ENCODE assay signal across 17 mouse cellular contexts in genomic region chr14:24745730-24746129, GRCm38 (mm10).
A peak's percentile ranks its signal among the peaks of the same experiment; 100 is the strongest.
DNase-seq lines count a peak whose midpoint lies in the region; ATAC-seq and TF ChIP-seq lines count a peak whose summit lies in the region.
"Had no signal": no experiment of that assay in that cellular context is flagged by ENCODE, and none has a peak within 500 bp of the region (broad histone marks: within the 10 kb centered on the region; RNA-seq: fewer than 3 reads in every experiment).

No protein-coding gene starts in this region.

- no peaks in the 10 kb centered on the region for H3K36me3 ChIP-seq in heart, embryonic 15.5 days
- H3K36me3 ChIP-seq: forebrain, embryonic 10.5 days; hindbrain, embryonic 13.5 days; intestine, embryonic 15.5 days; limb, embryonic 10.5 days had no signal

- peak; percentile 51 to 55 for DNase-seq in cerebellum, postnatal 10 days
- no peak for DNase-seq in cerebellum, postnatal 25 days
- peak; percentile 19 to 36 for DNase-seq in lung, adult 18-20 months
- no peak for DNase-seq in lung, adult 2 months
- DNase-seq in lung, postnatal 36 days: peak; percentile 61
- DNase-seq in thymus, postnatal 25 days: no peak
- DNase-seq in layer of hippocampus, adult 9-10 months (ENCODE audit: low spot score): no peak
- DNase-seq: cerebellum, adult 11-12 months; kidney, postnatal 10 days; right cerebral cortex, postnatal 14 days; thymus, postnatal 4 days had no signal

- H3K4me3 ChIP-seq in lung, adult 2 months (replicated peaks; ENCODE audit: extremely low read depth, low read depth, low read length): no peak overlapping the region
- H3K4me3 ChIP-seq in heart, embryonic 15.5 days: no peak overlapping the region
- H3K4me3 ChIP-seq: forebrain, embryonic 10.5 days; hindbrain, embryonic 13.5 days; intestine, embryonic 15.5 days; limb, embryonic 10.5 days had no signal

- no peak overlapping the region for H3K9ac ChIP-seq in heart, embryonic 15.5 days
- H3K9ac ChIP-seq: hindbrain, embryonic 13.5 days; intestine, embryonic 15.5 days; liver, embryonic 14.5 days had no signal

- no peaks in the 10 kb centered on the region for H3K27me3 ChIP-seq in heart, embryonic 15.5 days
- H3K27me3 ChIP-seq: hindbrain, embryonic 13.5 days; intestine, embryonic 15.5 days had no signal

- no peaks in the 10 kb centered on the region for H3K9me3 ChIP-seq in heart, embryonic 15.5 days (replicated peaks)
- H3K9me3 ChIP-seq: hindbrain, embryonic 13.5 days; intestine, embryonic 15.5 days; limb, embryonic 10.5 days had no signal

- peak; percentile 27; the same call in 1 of the 2 replicates for ATAC-seq in heart, embryonic 15.5 days (replicated peaks; ENCODE audit: insufficient number of reproducible peaks, insufficient read depth, low FRiP score, low read depth)
- ATAC-seq: intestine, embryonic 15.5 days had no signal

- TF ChIP-seq POLR2A in lung, adult 2 months (IDR thresholded peaks at IDR 0.05; ENCODE audit: borderline replicate concordance, extremely low read depth, low read depth, low read length): no peak

- peak overlapping the region; percentile 41 for H3K27ac ChIP-seq in heart, embryonic 15.5 days
- H3K27ac ChIP-seq: forebrain, embryonic 10.5 days; hindbrain, embryonic 13.5 days; intestine, embryonic 15.5 days; limb, embryonic 10.5 days; liver, embryonic 14.5 days had no signal

- H3K4me1 ChIP-seq in lung, adult 2 months (ENCODE audit: control insufficient read depth, insufficient read depth, low read length): peaks cover 25% of the 10 kb centered on the region
- peaks cover 41% of the 10 kb centered on the region for H3K4me1 ChIP-seq in heart, embryonic 15.5 days (replicated peaks)

- H3K4me2 ChIP-seq in heart, embryonic 15.5 days: no peak overlapping the region
- H3K4me2 ChIP-seq: hindbrain, embryonic 13.5 days; intestine, embryonic 15.5 days had no signal

- TF ChIP-seq CTCF in lung, adult 2 months (IDR thresholded peaks at IDR 0.05; ENCODE audit: insufficient read depth, low read length): no peak

- 6% methylated on average over 3 of the region's 3 CpGs for WGBS in lung, adult 2 months
- WGBS in heart, embryonic 15.5 days: 3% methylated on average over 3 of the region's 3 CpGs

Comparison
In these comparisons a context has a peak if more than half of its experiments do, and no peak if none do; other contexts are left out.
1. DNase-seq: peak in cerebellum, postnatal 10 days (2 of 2), lung, adult 18-20 months (2 of 2) and lung, postnatal 36 days (single experiment); none in cerebellum, postnatal 25 days (0 of 2), lung, adult 2 months (single experiment), thymus, postnatal 25 days (single experiment) and layer of hippocampus, adult 9-10 months (single experiment).